Mouse (Mus musculus): ENCODE data around the gene Sap30l.
"Not testable (repeated sequence)": the region's sequence is repeated elsewhere in the genome, so short reads cannot be mapped to it uniquely, and the experiment has no call there.

Sap30l gene

GRCm38 (mm10) chr11:57800266-57800951, 1.0 kb upstream of the Sap30l start:
- DNase-seq (ENCODE audit: extremely low spot score) = no peak

GRCm38 (mm10) chr11:57801766-57802510, 501 bp downstream of the Sap30l start:
- peak; percentile 67 for DNase-seq (ENCODE audit: extremely low spot score)

GRCm38 (mm10) chr11:57802511-57802870, 1.1 kb downstream of the Sap30l start:
- DNase-seq (ENCODE audit: extremely low spot score) = no peak

GRCm38 (mm10) chr11:57805047-57805446, 3.6 kb downstream of the Sap30l start:
- DNase-seq (ENCODE audit: extremely low spot score) = no peak

GRCm38 (mm10) chr11:57809017-57809731, 7.7 kb downstream of the Sap30l start:
- no peak for DNase-seq (ENCODE audit: extremely low spot score)

- no peak for DNase-seq (ENCODE audit: extremely low spot score)
Observed at GRCm38 (mm10) chr11:57809732-57810098, 8.3 kb downstream of the Sap30l start.

- DNase-seq (ENCODE audit: extremely low spot score) = no peak
Observed at GRCm38 (mm10) chr11:57811006-57811405, 9.6 kb downstream of the Sap30l start.

- no peak for DNase-seq (ENCODE audit: extremely low spot score)
Observed at GRCm38 (mm10) chr11:57812212-57812611, 10.8 kb downstream of the Sap30l start.

- no peak for DNase-seq (ENCODE audit: extremely low spot score)
Observed at GRCm38 (mm10) chr11:57813641-57814040, 12.2 kb downstream of the Sap30l start.

- no peak for DNase-seq (ENCODE audit: extremely low spot score)
Observed at GRCm38 (mm10) chr11:57818189-57818588, 16.8 kb downstream of the Sap30l start.

- DNase-seq (ENCODE audit: extremely low spot score) = peak; percentile 81
Observed at GRCm38 (mm10) chr11:57819999-57820581, 18.7 kb downstream of the Sap30l start.

GRCm38 (mm10) chr11:57823159-57823558, 21.7 kb downstream of the Sap30l start:
- not testable (repeated sequence) for DNase-seq (ENCODE audit: extremely low spot score)

GRCm38 (mm10) chr11:57823714-57824113, 22.3 kb downstream of the Sap30l start:
- DNase-seq (ENCODE audit: extremely low spot score) = no peak

GRCm38 (mm10) chr11:57825234-57825633, 23.8 kb downstream of the Sap30l start:
- peak; percentile 39 for DNase-seq (ENCODE audit: extremely low spot score)

GRCm38 (mm10) chr11:57827048-57827914, 25.8 kb downstream of the Sap30l start:
- peak; percentile 59 for DNase-seq (ENCODE audit: extremely low spot score)

- DNase-seq (ENCODE audit: extremely low spot score) = no peak
Observed at GRCm38 (mm10) chr11:57827915-57828545, 26.6 kb downstream of the Sap30l start.

GRCm38 (mm10) chr11:57828955-57829870, 27.8 kb downstream of the Sap30l start:
- DNase-seq (ENCODE audit: extremely low spot score) = peak; percentile 52

GRCm38 (mm10) chr11:57829871-57830775, 28.7 kb downstream of the Sap30l start:
- DNase-seq (ENCODE audit: extremely low spot score) = peak; percentile 59
